Mouse (Mus musculus): ENCODE measurements around the gene Eif4g2. TPM values are rescaled to one million over a fixed set of nuclear protein-coding genes. Genes with fewer than 3 reads are reported as not detected.

Gene Eif4g2
- total and polyA plus RNA-seq, 2 experiments from 2014 or later, result 580 to 916 TPM

DNA sequence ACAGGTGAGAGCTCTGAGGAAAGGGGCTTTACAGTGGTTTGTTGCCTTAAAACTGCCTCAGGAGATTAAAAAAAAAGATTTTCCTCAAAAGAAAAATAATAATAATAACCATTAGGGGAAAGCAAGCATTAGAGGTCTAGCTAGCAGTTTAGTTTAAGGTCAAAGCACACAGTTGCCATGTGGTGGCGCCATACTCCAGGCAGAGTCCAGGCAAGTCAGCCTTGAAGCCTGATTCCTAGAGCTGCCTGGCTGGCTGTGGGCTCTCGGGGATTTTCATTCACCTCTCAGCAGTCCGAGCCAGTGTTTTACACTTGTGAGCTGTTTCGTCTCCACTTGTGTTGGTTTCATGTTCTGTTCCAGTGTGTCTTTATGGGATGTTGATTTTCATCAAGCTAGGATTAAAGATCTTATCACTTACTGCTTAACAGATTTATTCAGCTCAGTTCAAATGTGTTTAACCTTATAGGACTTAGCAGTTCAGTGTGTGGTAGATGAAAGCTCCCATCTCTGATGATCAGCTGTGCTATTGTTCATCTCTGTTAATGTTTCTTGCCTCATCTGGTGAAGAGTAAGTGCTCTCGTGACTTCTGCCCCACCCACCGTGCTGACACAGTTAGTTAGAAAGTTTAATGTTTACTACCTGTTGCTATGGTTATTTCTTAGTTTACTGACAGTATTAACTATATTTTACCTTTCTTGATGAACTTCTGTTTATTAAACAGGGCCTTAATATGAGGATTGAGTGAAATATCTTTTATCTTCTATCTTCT is 33.0 kb downstream of the Eif4g2 start:
- no peak overlapping the region for H3K4me3 ChIP-seq (ENCODE audit: low read depth, low read length)
- DNase-seq (peak; percentile 71), ATAC-seq (peak; percentile 61)
- peak; percentile 80 for TF ChIP-seq CTCF (IDR thresholded peaks at IDR 0.05; ENCODE audit: low read depth)
- WGBS, result 55% methylated on average over 6 of the region's 6 CpGs
- no peak overlapping the region for H3K9ac ChIP-seq
- H3K36me3 ChIP-seq (ENCODE audit: insufficient read depth), result peaks cover 88% of the 10 kb centered on the region
- H3K27ac ChIP-seq (ENCODE audit: low read depth, low read length), result no peak overlapping the region
- no peak overlapping the region for H3K4me2 ChIP-seq (ENCODE audit: low read depth)
- no peaks in the 10 kb centered on the region for H3K9me3 ChIP-seq (ENCODE audit: low read length)
- H3K4me1 ChIP-seq (ENCODE audit: insufficient read depth), result no peaks in the 10 kb centered on the region
- H3K27me3 ChIP-seq (ENCODE audit: insufficient read depth, low read length), result no peaks in the 10 kb centered on the region

GRCm38 (mm10) chr7:111048920-111049319 is 33.9 kb downstream of the Eif4g2 start:
- no peak for TF ChIP-seq CTCF (IDR thresholded peaks at IDR 0.05; ENCODE audit: low read depth)
- peaks cover 88% of the 10 kb centered on the region for H3K36me3 ChIP-seq (ENCODE audit: insufficient read depth)
- H3K27ac ChIP-seq (ENCODE audit: low read depth, low read length), result no peak overlapping the region
- no peaks in the 10 kb centered on the region for H3K9me3 ChIP-seq (ENCODE audit: low read length)
- no peaks in the 10 kb centered on the region for H3K27me3 ChIP-seq (ENCODE audit: insufficient read depth, low read length)
- DNase-seq (no peak), ATAC-seq (no peak)
- 83% methylated on average over 5 of the region's 5 CpGs for WGBS
- H3K4me3 ChIP-seq (ENCODE audit: low read depth, low read length), result no peak overlapping the region
- H3K9ac ChIP-seq, result no peak overlapping the region
- H3K4me1 ChIP-seq (ENCODE audit: insufficient read depth), result no peaks in the 10 kb centered on the region
- no peak overlapping the region for H3K4me2 ChIP-seq (ENCODE audit: low read depth)

- Histone ChIP-seq H3K27ac (ENCODE audit: low read depth, low read length) (peak overlapping the region; percentile 91), H3K4me3 (ENCODE audit: low read depth, low read length) (peak overlapping the region; percentile 90), H3K36me3 (ENCODE audit: insufficient read depth) (peaks cover 12% of the 10 kb centered on the region), H3K4me1 (ENCODE audit: insufficient read depth) (peaks cover 10% of the 10 kb centered on the region; the same call in 1 of the 2 replicates), H3K9ac (peak overlapping the region; percentile 67), H3K9me3 (ENCODE audit: low read length) (no peaks in the 10 kb centered on the region), H3K4me2 (ENCODE audit: low read depth) (peak overlapping the region; percentile 67), H3K27me3 (ENCODE audit: insufficient read depth, low read length) (no peaks in the 10 kb centered on the region)
- WGBS, result under 1% methylated on average over 29 of the region's 29 CpGs
- DNase-seq (no peak), ATAC-seq (peak; percentile 74)
- no peak for TF ChIP-seq CTCF (IDR thresholded peaks at IDR 0.05; ENCODE audit: low read depth)
These were observed 53.7 kb downstream of the Eif4g2 start for GRCm38 (mm10) chr7:111029046-111029553.

- no peaks in the 10 kb centered on the region for H3K9me3 ChIP-seq (ENCODE audit: low read length)
- H3K4me3 ChIP-seq (ENCODE audit: low read depth, low read length), result peak within 1 kb of the TSS; percentile 90
- TF ChIP-seq CTCF (IDR thresholded peaks at IDR 0.05; ENCODE audit: low read depth), result peak; percentile 27; the same call in 1 of the 2 replicates
- H3K36me3 ChIP-seq (ENCODE audit: insufficient read depth), result peaks cover 10% of the 10 kb centered on the region
- DNase-seq (peak; percentile 95), ATAC-seq (peak; percentile 97)
- peaks cover 10% of the 10 kb centered on the region; the same call in 1 of the 2 replicates for H3K4me1 ChIP-seq (ENCODE audit: insufficient read depth)
- H3K27me3 ChIP-seq (ENCODE audit: insufficient read depth, low read length), result no peaks in the 10 kb centered on the region
- 6% methylated on average over 45 of the region's 45 CpGs for WGBS
- peak within 1 kb of the TSS; percentile 67 for H3K4me2 ChIP-seq (ENCODE audit: low read depth)
- peak within 1 kb of the TSS; percentile 67 for H3K9ac ChIP-seq
- H3K27ac ChIP-seq (ENCODE audit: low read depth, low read length), result peak within 1 kb of the TSS; percentile 91
These were observed 54.4 kb downstream of the Eif4g2 start, which contains the start of gene Ctr9 for GRCm38 (mm10) chr7:111028281-111029045. TSS of gene Ctr9 (plus strand) at chr7:111028951.

GRCm38 (mm10) chr7:111024912-111025311 is 57.9 kb downstream of the Eif4g2 start:
- H3K27me3 ChIP-seq (ENCODE audit: insufficient read depth, low read length), result no peaks in the 10 kb centered on the region
- H3K27ac ChIP-seq (ENCODE audit: low read depth, low read length), result no peak overlapping the region
- H3K9me3 ChIP-seq (ENCODE audit: low read length), result no peaks in the 10 kb centered on the region
- H3K36me3 ChIP-seq (ENCODE audit: insufficient read depth), result no peaks in the 10 kb centered on the region
- DNase-seq (no peak), ATAC-seq (no peak)
- no peak overlapping the region for H3K4me2 ChIP-seq (ENCODE audit: low read depth)
- no peak overlapping the region for H3K4me3 ChIP-seq (ENCODE audit: low read depth, low read length)
- WGBS, result 67% methylated on average over 4 of the region's 4 CpGs
- H3K4me1 ChIP-seq (ENCODE audit: insufficient read depth), result peaks cover 6% of the 10 kb centered on the region; the same call in 1 of the 2 replicates
- no peak overlapping the region for H3K9ac ChIP-seq
- no peak for TF ChIP-seq CTCF (IDR thresholded peaks at IDR 0.05; ENCODE audit: low read depth)

GRCm38 (mm10) chr7:111024068-111024594 is 58.7 kb downstream of the Eif4g2 start:
- H3K4me1 ChIP-seq (ENCODE audit: insufficient read depth), result no peaks in the 10 kb centered on the region
- no peak overlapping the region for H3K27ac ChIP-seq (ENCODE audit: low read depth, low read length)
- no peak for DNase-seq
- H3K36me3 ChIP-seq (ENCODE audit: insufficient read depth), result no peaks in the 10 kb centered on the region
- no peak for ATAC-seq
- WGBS, result 13% methylated on average over 8 of the region's 8 CpGs
- no peak overlapping the region for H3K4me3 ChIP-seq (ENCODE audit: low read depth, low read length)
- H3K9me3 ChIP-seq (ENCODE audit: low read length), result no peaks in the 10 kb centered on the region
- H3K9ac ChIP-seq, result no peak overlapping the region
- no peak overlapping the region for H3K4me2 ChIP-seq (ENCODE audit: low read depth)
- no peaks in the 10 kb centered on the region for H3K27me3 ChIP-seq (ENCODE audit: insufficient read depth, low read length)
- no peak for TF ChIP-seq CTCF (IDR thresholded peaks at IDR 0.05; ENCODE audit: low read depth)
